In the genomic region with DNA sequence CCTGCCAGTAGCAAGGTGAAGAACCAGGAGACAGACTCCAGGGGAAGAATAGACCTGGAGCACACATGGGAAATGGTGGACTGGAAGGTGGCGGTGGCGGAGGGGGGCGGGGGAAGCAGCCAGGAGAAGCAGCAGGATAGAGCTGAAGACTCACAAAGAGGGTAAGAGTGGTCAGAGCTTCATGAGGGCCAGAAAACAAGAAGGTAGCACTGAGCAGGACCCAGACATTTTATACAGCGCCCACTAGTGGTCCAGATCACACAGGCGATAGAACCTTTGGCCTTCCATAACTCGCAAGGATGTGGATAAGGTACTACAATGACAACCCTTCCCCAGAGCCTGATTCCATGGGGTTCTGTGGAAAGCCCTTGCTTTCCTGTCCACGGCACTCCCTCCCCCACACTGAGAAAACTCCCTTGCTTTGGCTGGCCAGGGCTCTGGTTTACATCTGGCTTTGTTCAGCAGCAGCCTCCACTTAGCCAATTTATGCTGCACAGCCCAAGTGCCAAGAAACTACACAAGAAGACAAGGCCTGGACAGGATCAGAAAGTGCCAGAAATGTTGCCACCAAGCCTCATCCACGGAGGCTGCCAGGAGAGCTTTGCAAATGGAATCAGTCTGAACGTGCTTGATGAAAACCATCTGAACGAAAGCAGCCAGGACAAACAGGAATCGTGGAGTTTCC, we compare ENCODE assay signal across 10 mouse cellular contexts. TPM values are rescaled to one million over a fixed set of nuclear protein-coding genes. Genes with fewer than 3 reads are reported as not detected.
DNase-seq lines count a peak whose midpoint lies in the region; ATAC-seq and TF ChIP-seq lines count a peak whose summit lies in the region.
"Had no signal": no experiment of that assay in that cellular context is flagged by ENCODE, and none has a peak within 500 bp of the region (broad histone marks: within the 10 kb centered on the region; RNA-seq: fewer than 3 reads in every experiment).

No protein-coding gene starts in this region.

- DNase-seq in MEL (ENCODE audit: low read depth, low spot score), result no peak
- DNase-seq in brain, embryonic 14.5 days (ENCODE audit: low read depth), result peak; percentile 4
- peak; percentile 48 for DNase-seq in lung, embryonic 14.5 days
- DNase-seq in spleen, adult 12 weeks (ENCODE audit: low spot score), result no peak
- DNase-seq in cerebellum, adult 2 months, result no peak
- DNase-seq in gastrocnemius, adult 18-20 months (ENCODE audit: low spot score), result no peak
- DNase-seq: kidney, postnatal 10 days had no signal

- no peak for TF ChIP-seq EP300 in MEL (IDR thresholded peaks at IDR 0.05; ENCODE audit: low read depth in 1 of 2, low read length in 2 of 2)

- peak; percentile 37; the same call in 1 of the 2 replicates for ATAC-seq in heart, embryonic 13.5 days (ENCODE audit: extremely low read depth, insufficient number of reproducible peaks, low FRiP score, low TSS enrichment)
- peak; percentile 49; the same call in 1 of the 2 replicates for ATAC-seq in lung, embryonic 14.5 days (ENCODE audit: insufficient read depth)
- ATAC-seq in kidney, embryonic 15.5 days (replicated peaks; ENCODE audit: low FRiP score), result no peak

- H3K36me3 ChIP-seq in MEL (ENCODE audit: control insufficient read depth in 1 of 2, insufficient read depth in 2 of 2, low read length in 2 of 2), result no peaks in the 10 kb centered on the region
- no peaks in the 10 kb centered on the region for H3K36me3 ChIP-seq in heart, embryonic 13.5 days
- no peaks in the 10 kb centered on the region for H3K36me3 ChIP-seq in lung, embryonic 14.5 days (ENCODE audit: insufficient read depth)
- no peaks in the 10 kb centered on the region for H3K36me3 ChIP-seq in kidney, embryonic 15.5 days

- 46% methylated on average over 11 of the region's 11 CpGs for WGBS in heart, embryonic 13.5 days
- 68% methylated on average over 11 of the region's 11 CpGs for WGBS in lung, embryonic 14.5 days
- 67% methylated on average over 11 of the region's 11 CpGs for WGBS in cerebellum, adult 2 months
- 74% methylated on average over 11 of the region's 11 CpGs for WGBS in kidney, embryonic 15.5 days

- no peaks in the 10 kb centered on the region for H3K27me3 ChIP-seq in MEL (ENCODE audit: control insufficient read depth in 1 of 2, insufficient read depth in 2 of 2, low read length in 2 of 2)
- no peaks in the 10 kb centered on the region for H3K27me3 ChIP-seq in heart, embryonic 13.5 days (replicated peaks)
- no peaks in the 10 kb centered on the region for H3K27me3 ChIP-seq in lung, embryonic 14.5 days (ENCODE audit: insufficient read depth, low read length)
- no peaks in the 10 kb centered on the region for H3K27me3 ChIP-seq in cerebellum, adult 2 months (ENCODE audit: control insufficient read depth, insufficient read depth, low read length)
- H3K27me3 ChIP-seq in kidney, embryonic 15.5 days, result no peaks in the 10 kb centered on the region

- H3K79me2 ChIP-seq in MEL (ENCODE audit: control insufficient read depth, insufficient read depth, low read length, poor library complexity), result no peaks in the 10 kb centered on the region

- no peak overlapping the region for H3K4me2 ChIP-seq in heart, embryonic 13.5 days
- no peak overlapping the region for H3K4me2 ChIP-seq in lung, embryonic 14.5 days
- no peak overlapping the region for H3K4me2 ChIP-seq in kidney, embryonic 15.5 days

- TF ChIP-seq CTCF in MEL (IDR thresholded peaks at IDR 0.05 in 2 of 3, conservative IDR thresholded peaks at IDR 0.05 in 1 of 3; ENCODE audit: control insufficient read depth in 1 of 3, insufficient read depth in 1 of 3, low read depth in 2 of 3, low read length in 3 of 3, poor library complexity in 1 of 3, severe bottlenecking in 1 of 3), result peak; percentile 13 to 27 (median 26); a peak in 3 of 6 replicates
- peak; percentile 12; the same call in 1 of the 2 replicates for TF ChIP-seq CTCF in brain, embryonic 14.5 days (IDR thresholded peaks at IDR 0.05; ENCODE audit: borderline replicate concordance, extremely low read depth, insufficient read depth, insufficient read length)
- no peak for TF ChIP-seq CTCF in lung, embryonic 14.5 days (IDR thresholded peaks at IDR 0.05; ENCODE audit: low read depth)
- TF ChIP-seq CTCF in cerebellum, adult 2 months (IDR thresholded peaks at IDR 0.05; ENCODE audit: borderline replicate concordance, insufficient read depth, low read depth, low read length), result no peak

- H3K4me3 ChIP-seq in MEL (ENCODE audit: control insufficient read depth in 1 of 2, insufficient read depth in 1 of 2, low read depth in 2 of 2, low read length in 2 of 2), result no peak overlapping the region
- H3K4me3 ChIP-seq in heart, embryonic 13.5 days, result no peak overlapping the region
- no peak overlapping the region for H3K4me3 ChIP-seq in lung, embryonic 14.5 days (ENCODE audit: low read depth, low read length)
- H3K4me3 ChIP-seq in cerebellum, adult 2 months (replicated peaks; ENCODE audit: insufficient read depth, low read depth, low read length), result no peak overlapping the region
- no peak overlapping the region for H3K4me3 ChIP-seq in kidney, embryonic 15.5 days (replicated peaks)
- H3K4me3 ChIP-seq: myocyte had no signal

- no peaks in the 10 kb centered on the region for H3K4me1 ChIP-seq in MEL (ENCODE audit: control insufficient read depth in 1 of 2, insufficient read depth in 2 of 2, low read length in 2 of 2)
- H3K4me1 ChIP-seq in heart, embryonic 13.5 days, result peaks cover 31% of the 10 kb centered on the region
- no peaks in the 10 kb centered on the region for H3K4me1 ChIP-seq in lung, embryonic 14.5 days (ENCODE audit: insufficient read depth)
- no peaks in the 10 kb centered on the region for H3K4me1 ChIP-seq in cerebellum, adult 2 months (ENCODE audit: control insufficient read depth, insufficient read depth, low read length)
- H3K4me1 ChIP-seq in kidney, embryonic 15.5 days, result no peaks in the 10 kb centered on the region

- TF ChIP-seq POLR2A in MEL (IDR thresholded peaks at IDR 0.05; ENCODE audit: control insufficient read depth in 1 of 2, insufficient read depth in 1 of 2, low read depth in 1 of 2, low read length in 2 of 2, poor library complexity in 1 of 2), result no peak
- no peak for TF ChIP-seq POLR2A in brain, embryonic 14.5 days (IDR thresholded peaks at IDR 0.05; ENCODE audit: borderline replicate concordance, extremely low read depth, insufficient read depth, insufficient read length, poor library complexity, severe bottlenecking)
- TF ChIP-seq POLR2A in cerebellum, adult 2 months (IDR thresholded peaks at IDR 0.05; ENCODE audit: borderline replicate concordance, insufficient read depth, low read length), result no peak

- no peak overlapping the region for H3K27ac ChIP-seq in MEL (ENCODE audit: control insufficient read depth, low read depth, low read length)
- peak overlapping the region; percentile 76 for H3K27ac ChIP-seq in heart, embryonic 13.5 days (replicated peaks)
- peak overlapping the region; percentile 50; the same call in 1 of the 2 replicates for H3K27ac ChIP-seq in lung, embryonic 14.5 days (ENCODE audit: low read depth)
- no peak overlapping the region for H3K27ac ChIP-seq in cerebellum, adult 2 months (ENCODE audit: insufficient read depth, low read length)
- H3K27ac ChIP-seq in kidney, embryonic 15.5 days, result no peak overlapping the region

- no peak overlapping the region for H3K9ac ChIP-seq in MEL (ENCODE audit: control insufficient read depth, low read depth, low read length, poor library complexity, severe bottlenecking)
- H3K9ac ChIP-seq in heart, embryonic 13.5 days, result no peak overlapping the region
- no peak overlapping the region for H3K9ac ChIP-seq in lung, embryonic 14.5 days
- no peak overlapping the region for H3K9ac ChIP-seq in kidney, embryonic 15.5 days

- no peaks in the 10 kb centered on the region for H3K9me3 ChIP-seq in MEL (replicated peaks; ENCODE audit: insufficient read depth, low read length)
- no peaks in the 10 kb centered on the region for H3K9me3 ChIP-seq in heart, embryonic 13.5 days
- no peaks in the 10 kb centered on the region for H3K9me3 ChIP-seq in lung, embryonic 14.5 days (ENCODE audit: low read depth, low read length)
- H3K9me3 ChIP-seq in kidney, embryonic 15.5 days (replicated peaks), result no peaks in the 10 kb centered on the region

- no peak for TF ChIP-seq RAD21 in MEL (IDR thresholded peaks at IDR 0.05; ENCODE audit: low read depth, low read length)

TF ChIP-seq in MEL, 35 proteins besides CTCF, POLR2A, EP300 and RAD21 (continues in another document):
- TF ChIP-seq POLR2AphosphoS5 (IDR thresholded peaks at IDR 0.05; ENCODE audit: borderline replicate concordance, low read depth, low read length), result no peak

RNA-seq across cellular contexts. Expression of gene Adamts8, which starts 34.1 kb away (rescaled TPM):
- not detected in 2 replicates for total RNA-seq in MEL (2012; rRNA removed)
- not detected for polyA plus RNA-seq in MEL (2012; ENCODE audit: insufficient read depth in 1 of 2, insufficient read length in 2 of 2, low read depth in 1 of 2, low replicate concordance in 2 of 2, missing spikeins in 1 of 2)
- polyA plus RNA-seq in brain, embryonic 14.5 days (2012; rRNA removed), result 1.0 and 1.6 TPM in 2 replicates
- polyA plus RNA-seq in heart, embryonic 13.5 days (2015; fragmentation: Nextera tagmentation; extraction: Ambion mirVana), result 8.1 and 8.7 TPM in 2 replicates
- polyA plus RNA-seq in lung, embryonic 14.5 days (2014; fragmentation: Nextera tagmentation; extraction: Ambion mirVana), result 2.0 and 3.1 TPM in 2 replicates
- polyA plus RNA-seq in cerebellum, adult 2 months (2012; rRNA removed), result 1.1 and 1.4 TPM in 2 replicates
- 1 to 10 TPM; 1.1 to 3.7 TPM for total RNA-seq in gastrocnemius, adult 18-20 months (2021)
- 0.58 and 1.8 TPM in 2 replicates for polyA plus RNA-seq in kidney, embryonic 15.5 days (2015; fragmentation: Nextera tagmentation; extraction: Ambion mirVana)
- polyA plus RNA-seq: myocyte had no signal

RNA-seq across cellular contexts. Expression of gene Zbtb44, which starts 54.0 kb away (rescaled TPM):
- total RNA-seq in MEL (2012; rRNA removed), result 9.8 and 10.9 TPM in 2 replicates
- 10 to 100 TPM in 1 of 2 experiments, not detected in 1; 15.1 TPM for polyA plus RNA-seq in MEL (2012; ENCODE audit: insufficient read depth in 1 of 2, insufficient read length in 2 of 2, low read depth in 1 of 2, low replicate concordance in 2 of 2, missing spikeins in 1 of 2)
- 6.1 and 8.5 TPM in 2 replicates for polyA plus RNA-seq in brain, embryonic 14.5 days (2012; rRNA removed)
- polyA plus RNA-seq in heart, embryonic 13.5 days (2015; fragmentation: Nextera tagmentation; extraction: Ambion mirVana), result 5.3 and 6.7 TPM in 2 replicates
- polyA plus RNA-seq in lung, embryonic 14.5 days (2014; fragmentation: Nextera tagmentation; extraction: Ambion mirVana), result 8.0 TPM in 2 replicates
- 7.8 and 8.6 TPM in 2 replicates for polyA plus RNA-seq in cerebellum, adult 2 months (2012; rRNA removed)
- total RNA-seq in gastrocnemius, adult 18-20 months (2021), result 10 to 100 TPM; 65.6 to 66.4 TPM
- polyA plus RNA-seq in kidney, embryonic 15.5 days (2015; fragmentation: Nextera tagmentation; extraction: Ambion mirVana), result 7.5 and 7.6 TPM in 2 replicates

RNA-seq across cellular contexts. Expression of gene Adamts15, which starts 54.2 kb away (rescaled TPM):
- total RNA-seq in MEL (2012; rRNA removed), result not detected in 2 replicates
- under 1 TPM in 1 of 2 experiments, not detected in 1; 0.07 TPM for polyA plus RNA-seq in MEL (2012; ENCODE audit: insufficient read depth in 1 of 2, insufficient read length in 2 of 2, low read depth in 1 of 2, low replicate concordance in 2 of 2, missing spikeins in 1 of 2)
- polyA plus RNA-seq in brain, embryonic 14.5 days (2012; rRNA removed), result 3.6 and 6.2 TPM in 2 replicates
- polyA plus RNA-seq in heart, embryonic 13.5 days (2015; fragmentation: Nextera tagmentation; extraction: Ambion mirVana), result 7.9 and 9.0 TPM in 2 replicates
- 6.2 and 6.4 TPM in 2 replicates for polyA plus RNA-seq in lung, embryonic 14.5 days (2014; fragmentation: Nextera tagmentation; extraction: Ambion mirVana)
- 5.6 and 6.4 TPM in 2 replicates for polyA plus RNA-seq in cerebellum, adult 2 months (2012; rRNA removed)
- total RNA-seq in gastrocnemius, adult 18-20 months (2021), result 1 to 10 TPM; 1.3 to 3.4 TPM
- polyA plus RNA-seq in kidney, embryonic 15.5 days (2015; fragmentation: Nextera tagmentation; extraction: Ambion mirVana), result 6.8 and 8.0 TPM in 2 replicates
- polyA plus RNA-seq: myocyte had no signal

Comparison
In these comparisons a context has a peak if more than half of its experiments do, and no peak if none do; other contexts are left out.
1. DNase-seq: peak in brain, embryonic 14.5 days (single experiment) and lung, embryonic 14.5 days (single experiment); none in MEL (single experiment), spleen, adult 12 weeks (single experiment), cerebellum, adult 2 months (0 of 2) and gastrocnemius, adult 18-20 months (single experiment).
2. H3K27ac ChIP-seq: peak in heart, embryonic 13.5 days (single experiment) and lung, embryonic 14.5 days (single experiment); none in MEL (single experiment), cerebellum, adult 2 months (single experiment) and kidney, embryonic 15.5 days (single experiment).
3. CTCF ChIP-seq: peak in MEL (3 of 3) and brain, embryonic 14.5 days (single experiment); none in lung, embryonic 14.5 days (single experiment) and cerebellum, adult 2 months (single experiment).